Mouse (Mus musculus) olfactory bulb, adult 2 months (tissue): Measurements from ENCODE around the gene Man2a1. TPM values are rescaled to one million over a fixed set of nuclear protein-coding genes. Genes with fewer than 3 reads are reported as not detected.

Experiments
- H3K27ac ChIP-seq: fragments of 200-500 bp; 2 replicates; pipeline ENCODE4 v1.5.1; 2012; ENCODE audit warnings: low read depth, low read length; ENCODE audit not compliant: insufficient read depth
- H3K4me1 ChIP-seq: fragments of 200-500 bp; 2 replicates; pipeline ENCODE4 v1.6.1; 2012; ENCODE audit warnings: low read length; ENCODE audit not compliant: control insufficient read depth, insufficient read depth
- H3K4me3 ChIP-seq: fragments of 200-500 bp; 2 replicates; pipeline ENCODE4 v1.5.1; 2012; ENCODE audit warnings: mild to moderate bottlenecking, low read depth, low read length, moderate library complexity; ENCODE audit not compliant: insufficient read depth
- CTCF ChIP-seq: fragments of 200-500 bp; IDR thresholded peaks from 2 replicates; pipeline ENCODE4 v1.5.1; 2012; ENCODE audit warnings: low read depth, mild to moderate bottlenecking, low read length, moderate library complexity; ENCODE audit not compliant: insufficient read depth
- POLR2A ChIP-seq: fragments of 200-500 bp; IDR thresholded peaks from 2 replicates; pipeline ENCODE4 v1.6.1; 2012; ENCODE audit warnings: mild to moderate bottlenecking, low read depth, low read length, moderate library complexity; ENCODE audit not compliant: insufficient read depth
- WGBS: fragments of 180-500 bp; shearing (Covaris S2); methylation state at CpG from one replicate; pipeline ENCODE4 v1.1.7; 2018; 5-methylcytosine and 5-hydroxymethylcytosine counted together
- polyA plus RNA-seq: library from polyadenylated mRNA; stranded (reverse); fragments of >200 nt; gene quantifications from 2 replicates; pipeline ENCODE4 v1.2.4, GENCODE M21; 2012; ENCODE audit warnings: low replicate concordance; ENCODE audit not compliant: missing spikeins, insufficient read depth, insufficient read length

Gene Man2a1
- polyA plus RNA-seq, 1 experiment: not detected

DNA sequence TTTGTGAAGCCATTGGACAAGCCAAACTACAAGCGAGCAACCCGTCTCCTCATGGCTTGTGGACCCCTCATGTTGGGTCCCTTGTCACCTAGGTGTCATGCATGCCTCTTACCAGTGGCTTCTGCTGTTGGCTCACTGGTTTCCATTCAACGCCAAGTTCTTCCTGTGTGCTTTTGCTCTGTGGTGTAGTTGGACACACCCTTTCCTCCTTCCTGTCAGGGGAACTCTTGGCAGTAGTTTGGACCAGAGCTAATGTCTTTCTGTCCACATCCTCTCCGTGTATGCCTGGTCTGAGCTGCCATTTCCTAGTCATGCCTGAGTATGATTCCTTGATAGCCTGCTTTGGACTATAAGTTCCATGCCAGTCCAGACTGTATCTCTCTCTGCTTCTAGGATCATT, 135.0 kb downstream of the Man2a1 start:
- TF ChIP-seq CTCF (no peak), POLR2A (no peak)
- no peaks in the 10 kb centered on the region for H3K4me1 ChIP-seq
- no peak overlapping the region for H3K4me3 ChIP-seq
- no peak overlapping the region for H3K27ac ChIP-seq
- WGBS: 94% methylated on average over 4 of the region's 4 CpGs

DNA sequence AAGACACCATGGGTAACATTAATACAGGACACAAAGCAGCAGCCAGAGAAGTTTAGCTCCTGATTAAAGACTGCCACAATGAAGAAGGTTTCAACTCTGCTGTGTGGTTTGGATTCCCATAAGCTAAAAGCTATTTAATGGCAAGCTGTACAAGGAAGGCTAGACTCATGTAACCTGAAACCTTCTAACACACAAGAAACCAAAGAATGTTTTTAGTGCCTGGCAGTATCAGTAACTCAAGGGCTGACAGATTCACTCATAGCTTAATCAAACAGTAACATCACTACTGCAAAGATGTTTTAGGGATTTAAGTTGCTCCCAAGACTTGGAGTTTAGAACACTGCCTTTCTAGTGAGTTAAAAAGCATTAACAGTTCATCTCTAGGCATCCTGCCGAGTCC, 137.4 kb downstream of the Man2a1 start:
- H3K4me3 ChIP-seq: no peak overlapping the region
- TF ChIP-seq CTCF (no peak), POLR2A (no peak)
- WGBS: 95% methylated on average over 1 of the region's 1 CpGs
- H3K27ac ChIP-seq: no peak overlapping the region
- H3K4me1 ChIP-seq: no peaks in the 10 kb centered on the region

DNA sequence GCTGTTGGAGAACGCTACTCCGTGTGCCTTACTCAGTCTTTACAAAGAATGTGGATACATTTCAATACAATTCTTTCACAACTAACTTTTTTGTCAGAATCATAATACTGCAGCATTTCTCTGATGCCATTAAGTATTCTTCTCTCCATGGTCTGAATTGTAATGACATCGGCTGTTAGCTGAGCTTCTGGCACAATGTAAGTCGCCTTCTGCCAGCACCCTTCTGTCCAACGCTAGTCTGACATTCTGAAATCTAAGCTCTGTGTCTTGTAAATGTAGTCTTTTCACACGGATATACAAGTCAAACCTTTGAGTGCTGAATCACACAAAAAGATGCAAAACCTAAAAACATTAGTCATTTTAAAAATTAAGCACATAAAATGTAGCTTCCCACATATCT, 138.6 kb downstream of the Man2a1 start:
- Histone ChIP-seq H3K27ac (no peak overlapping the region), H3K4me3 (no peak overlapping the region), H3K4me1 (no peaks in the 10 kb centered on the region)
- TF ChIP-seq POLR2A (no peak), CTCF (no peak)
- WGBS: 80% methylated on average over 6 of the region's 6 CpGs

DNA sequence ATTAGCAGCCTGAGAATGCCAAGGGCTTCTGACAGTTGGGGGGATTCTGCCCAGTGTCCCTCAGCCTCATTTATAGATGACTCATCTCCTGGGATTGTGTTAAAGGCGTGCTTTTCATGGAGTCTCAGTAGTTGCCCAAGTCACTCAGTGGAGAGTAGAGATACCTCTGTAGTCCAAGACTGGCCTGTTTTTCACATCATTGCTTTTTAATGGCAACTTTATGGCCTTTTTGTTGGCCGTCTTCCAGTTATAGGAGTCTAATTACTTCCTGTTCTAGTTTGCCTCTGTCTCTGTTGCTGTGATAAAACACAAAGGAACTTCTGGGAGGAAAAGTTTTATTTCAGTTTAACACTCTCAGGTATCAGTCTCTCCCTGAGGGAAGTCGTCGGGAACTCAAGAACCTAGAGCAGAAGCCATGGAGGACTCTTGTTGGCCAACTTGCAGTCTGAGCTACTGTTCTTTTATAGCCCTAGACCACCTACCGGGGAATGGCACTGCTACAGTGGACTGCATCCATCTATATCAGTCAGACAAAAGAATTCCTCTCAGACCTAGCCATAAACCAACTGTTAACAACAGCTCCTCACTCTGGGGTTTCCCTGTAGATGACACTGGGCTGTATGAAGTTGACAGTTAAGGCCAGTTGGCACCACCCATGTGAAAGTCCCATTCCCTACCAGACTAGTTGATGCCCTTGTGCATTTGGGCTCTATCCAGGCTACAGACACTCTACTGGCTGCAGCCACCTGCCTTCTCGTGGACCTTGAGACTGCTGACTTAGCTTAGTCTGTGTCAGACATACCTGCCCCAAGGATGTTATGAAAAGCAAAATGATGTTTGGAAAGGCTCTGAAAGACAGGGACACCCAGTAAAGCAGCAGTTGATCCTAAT, 142.4 kb downstream of the Man2a1 start:
- Histone ChIP-seq H3K4me3 (no peak overlapping the region), H3K4me1 (no peaks in the 10 kb centered on the region), H3K27ac (no peak overlapping the region)
- TF ChIP-seq POLR2A: no peak
- TF ChIP-seq CTCF: no peak
- 92% methylated on average over 6 of the region's 6 CpGs for WGBS

- TF ChIP-seq CTCF (no peak), POLR2A (no peak)
- 92% methylated on average over 13 of the region's 13 CpGs for WGBS
- H3K4me1 ChIP-seq: no peaks in the 10 kb centered on the region
- no peak overlapping the region for H3K4me3 ChIP-seq
- H3K27ac ChIP-seq: no peak overlapping the region
These were observed 143.2 kb downstream of the Man2a1 start for GRCm38 (mm10) chr17:64743606-64744300.

DNA sequence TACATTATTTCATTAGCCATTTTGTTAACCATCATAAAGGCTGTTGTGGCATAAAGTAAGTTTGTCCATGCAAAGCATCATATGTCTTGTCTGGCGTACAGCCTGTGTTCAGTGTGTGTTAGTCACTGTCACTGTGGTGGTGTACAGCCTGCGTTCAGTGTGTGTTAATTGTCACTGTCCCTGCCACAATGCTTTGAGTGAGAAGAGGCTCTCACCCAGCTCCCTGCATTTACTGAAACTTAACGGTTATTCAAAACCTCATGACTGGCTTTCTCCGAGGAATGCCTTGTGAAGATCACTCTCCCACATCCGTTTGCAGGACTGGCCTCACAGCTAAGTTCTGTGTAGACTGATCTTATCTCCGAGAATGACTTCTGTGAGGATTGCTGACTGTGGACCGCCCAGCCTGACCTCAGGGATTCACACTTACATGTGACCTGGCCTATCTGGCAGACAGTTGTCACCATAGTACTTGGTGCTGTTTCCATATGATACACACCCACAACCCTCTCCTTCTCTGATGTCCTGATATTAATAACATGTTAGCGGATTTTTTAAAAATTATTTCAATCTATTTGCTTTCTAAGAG, 146.2 kb downstream of the Man2a1 start:
- TF ChIP-seq POLR2A (no peak), CTCF (no peak)
- Histone ChIP-seq H3K4me1 (no peaks in the 10 kb centered on the region), H3K27ac (no peak overlapping the region), H3K4me3 (no peak overlapping the region)
- 90% methylated on average over 8 of the region's 8 CpGs for WGBS

DNA sequence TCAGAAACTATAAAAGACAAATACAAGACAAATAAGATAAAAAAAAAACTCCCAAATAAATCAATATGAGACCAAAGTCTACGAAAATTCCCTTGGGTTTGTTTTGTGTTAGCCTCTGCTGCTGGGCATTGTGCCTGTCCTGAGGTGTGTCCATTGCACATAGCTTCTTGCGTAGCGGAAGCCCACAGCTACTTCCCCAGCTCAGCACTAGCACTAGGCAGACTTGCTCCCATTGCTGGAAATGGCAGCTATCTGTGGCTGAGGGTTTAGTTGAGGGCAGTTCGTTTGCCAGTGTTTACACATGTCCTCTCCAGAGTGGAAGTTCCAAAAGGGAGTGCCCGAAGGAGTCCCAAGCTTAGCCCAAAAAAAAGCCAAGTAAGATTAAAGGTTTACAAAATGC, 146.9 kb downstream of the Man2a1 start:
- H3K4me1 ChIP-seq: no peaks in the 10 kb centered on the region
- WGBS: 91% methylated on average over 5 of the region's 5 CpGs
- H3K4me3 ChIP-seq: no peak overlapping the region
- H3K27ac ChIP-seq: no peak overlapping the region
- TF ChIP-seq POLR2A: no peak
- no peak for TF ChIP-seq CTCF

DNA sequence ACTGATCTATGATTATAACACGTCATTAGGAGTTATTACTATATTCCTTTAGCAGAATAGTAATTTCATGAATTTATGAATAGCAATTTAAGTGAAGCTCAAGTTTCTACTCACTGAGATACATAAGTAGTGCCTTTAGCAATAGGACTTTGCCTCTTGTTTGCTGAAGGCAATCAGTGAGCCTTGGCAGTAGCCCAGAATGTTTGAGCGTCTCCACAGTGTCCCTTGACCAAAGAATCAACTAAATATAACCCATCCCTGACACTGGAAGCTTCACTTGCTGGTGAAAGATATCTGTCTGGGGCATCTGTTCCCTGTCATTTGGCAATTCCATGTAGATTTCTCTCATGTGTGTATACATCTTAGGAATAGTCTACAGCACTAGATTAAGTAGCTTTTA, 147.6 kb downstream of the Man2a1 start:
- TF ChIP-seq CTCF: no peak
- TF ChIP-seq POLR2A: no peak
- H3K27ac ChIP-seq: no peak overlapping the region
- H3K4me1 ChIP-seq: no peaks in the 10 kb centered on the region
- no peak overlapping the region for H3K4me3 ChIP-seq
- 77% methylated on average over 2 of the region's 2 CpGs for WGBS

- Histone ChIP-seq H3K27ac (no peak overlapping the region), H3K4me3 (no peak overlapping the region), H3K4me1 (no peaks in the 10 kb centered on the region)
- 65% methylated on average over 1 of the region's 1 CpGs for WGBS
- TF ChIP-seq CTCF (no peak), POLR2A (no peak)
These were observed 148.6 kb downstream of the Man2a1 start for GRCm38 (mm10) chr17:64749146-64749545.
